Mouse (Mus musculus) ovary, postnatal 10 days (tissue): ENCODE results near the gene H2afj.
A peak's percentile ranks its signal among the peaks of the same experiment; 100 is the strongest.

Experiments
- DNase-seq: peaks from one replicate; pipeline ENCODE4 v3.0.0; 2022; ENCODE audit warnings: low spot score

H2afj gene

DNA sequence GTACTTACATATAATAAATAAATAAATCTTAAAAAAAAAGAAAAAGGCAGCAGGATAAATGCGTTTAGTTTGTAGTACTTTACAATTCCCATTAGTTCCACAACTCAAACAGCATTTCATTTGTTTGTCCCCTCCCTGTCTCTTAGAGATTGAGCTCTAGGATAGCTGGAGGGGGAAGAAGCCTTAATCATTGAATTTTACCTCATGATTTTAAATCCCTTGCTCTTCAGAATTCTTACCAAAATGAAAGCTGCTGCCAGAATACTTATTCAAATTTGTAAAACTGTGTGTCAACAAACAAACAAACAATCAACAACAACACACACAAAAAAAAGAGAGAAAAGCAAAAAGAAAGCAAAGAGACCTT is 2.7 kb upstream of the H2afj start:
- no peak for DNase-seq

DNA sequence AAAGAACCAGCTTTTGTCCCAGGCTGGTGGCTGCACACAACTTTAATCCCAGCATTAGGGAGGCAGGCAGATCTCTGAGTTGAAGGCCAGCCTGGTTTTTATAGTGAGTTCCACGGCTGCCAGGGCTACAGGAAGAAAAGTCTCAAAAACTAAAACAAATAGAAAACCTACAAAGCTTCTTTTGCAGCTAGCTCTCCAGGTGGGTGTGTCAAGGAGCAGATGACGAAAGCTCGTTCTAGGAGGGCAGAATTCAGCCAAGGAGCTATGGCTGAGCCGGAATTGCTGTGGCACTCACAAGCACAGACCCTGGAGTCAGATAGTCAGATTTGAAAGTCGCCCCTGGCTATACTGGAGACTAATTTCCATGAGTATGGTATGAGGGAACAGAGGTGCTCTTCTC is 1.2 kb upstream of the H2afj start:
- no peak for DNase-seq

DNA sequence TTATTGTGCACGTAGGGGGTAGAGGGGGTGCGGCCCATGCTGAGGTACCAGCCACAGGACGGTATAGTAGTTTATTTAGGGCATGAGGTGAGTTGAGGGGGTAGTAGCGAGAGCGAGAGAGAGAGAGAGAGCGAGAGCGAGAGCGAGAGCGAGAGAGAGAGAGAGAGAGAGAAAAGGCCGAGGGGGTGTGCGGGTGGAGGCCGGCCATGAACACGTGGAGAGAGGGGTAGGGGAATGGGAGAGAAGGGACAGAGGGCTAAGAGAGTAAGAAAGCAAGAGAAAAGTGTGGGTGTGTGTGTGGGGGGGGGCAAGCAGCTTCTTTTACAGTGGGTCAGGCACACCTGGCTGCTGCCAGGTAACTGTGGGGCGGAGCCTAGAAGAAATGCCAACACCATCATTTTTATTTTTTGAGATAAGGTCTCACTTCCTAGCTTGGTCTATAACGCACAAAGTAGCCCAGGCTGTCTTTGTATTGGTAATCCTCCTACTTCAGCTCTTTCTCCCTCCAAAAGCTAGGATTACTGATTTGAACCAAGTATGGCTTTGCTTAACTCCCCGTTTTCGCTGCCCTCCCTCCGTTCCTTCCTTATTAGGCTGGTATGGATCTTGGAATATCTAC is 540 bp upstream of the H2afj start:
- DNase-seq: no peak

DNA sequence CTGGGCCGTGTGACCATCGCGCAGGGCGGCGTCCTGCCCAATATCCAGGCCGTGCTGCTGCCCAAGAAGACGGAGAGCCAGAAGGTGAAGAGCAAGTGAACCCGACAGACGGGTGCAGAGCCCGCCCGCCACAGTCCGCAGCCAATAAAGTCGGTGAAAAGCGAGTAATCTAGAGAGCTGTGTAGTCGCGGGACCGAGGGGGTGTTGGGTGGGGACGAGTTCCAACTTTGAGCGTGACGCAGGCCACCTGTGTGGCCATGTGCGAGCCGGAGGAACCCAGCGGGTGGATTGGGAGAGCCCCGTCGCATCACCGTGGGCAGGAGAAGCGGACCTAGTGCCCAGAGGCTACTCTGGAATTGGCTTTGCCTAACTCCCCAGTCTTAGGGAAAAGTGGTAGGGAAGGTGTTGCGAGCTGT is 595 bp downstream of the H2afj start:
- DNase-seq: no peak

DNA sequence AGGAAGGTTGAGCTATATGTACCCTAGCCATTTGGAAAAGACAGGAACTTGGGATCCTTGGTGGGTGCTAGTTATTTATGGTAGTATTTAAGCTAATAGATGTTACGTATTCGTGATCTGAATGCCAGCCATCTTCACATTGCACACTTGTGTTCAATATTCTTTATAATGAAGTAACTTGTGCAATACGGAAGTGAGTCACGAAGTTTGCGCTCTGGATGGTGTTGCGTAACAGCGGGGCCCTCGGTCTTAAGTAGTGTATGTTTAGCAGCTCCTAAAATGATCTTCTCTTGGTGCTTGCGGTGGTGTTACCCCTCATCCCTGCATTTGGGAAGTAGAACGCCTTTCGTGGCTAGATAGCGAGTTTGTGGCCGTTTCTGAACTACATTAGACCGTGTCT is 1.0 kb downstream of the H2afj start:
- no peak for DNase-seq

DNA sequence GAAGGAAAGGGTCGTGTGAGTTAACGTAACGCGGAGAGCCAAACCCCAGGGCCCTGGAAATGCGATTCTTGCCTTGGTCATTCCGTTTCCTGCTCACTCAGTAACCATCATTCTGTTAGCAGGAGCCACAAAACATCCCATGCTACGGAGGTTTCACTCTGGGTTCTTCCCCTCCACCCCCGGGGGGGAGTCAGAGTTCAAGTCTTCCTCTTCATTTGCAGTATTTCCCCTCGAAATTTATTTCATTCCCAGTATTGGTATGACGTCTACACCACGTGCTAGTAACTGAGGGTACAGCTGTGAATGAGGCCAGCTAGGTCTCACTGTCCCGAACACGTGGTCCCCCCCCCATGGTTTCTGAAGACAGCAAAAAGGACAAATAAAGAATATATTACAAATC is 1.6 kb downstream of the H2afj start:
- no peak for DNase-seq

DNA sequence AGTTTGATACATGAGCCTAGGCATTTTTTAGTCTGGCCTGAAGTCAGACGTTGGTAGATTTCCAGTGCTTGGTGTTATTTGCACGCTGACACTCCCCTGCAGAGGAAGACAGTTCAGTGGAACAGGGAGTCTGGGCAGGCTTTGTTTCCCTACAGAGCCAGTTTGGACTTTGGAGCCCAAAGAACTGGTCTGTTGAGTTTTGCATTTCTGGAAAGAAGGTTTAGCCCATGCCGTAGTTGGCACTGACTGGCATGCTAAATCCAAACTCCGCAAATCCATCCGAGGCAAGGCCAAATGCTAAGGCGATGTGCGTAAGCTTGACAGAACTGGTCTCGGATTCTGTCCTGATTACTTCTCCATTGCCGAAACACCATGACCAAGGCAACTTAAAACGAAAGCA is 3.2 kb downstream of the H2afj start:
- no peak for DNase-seq

DNA sequence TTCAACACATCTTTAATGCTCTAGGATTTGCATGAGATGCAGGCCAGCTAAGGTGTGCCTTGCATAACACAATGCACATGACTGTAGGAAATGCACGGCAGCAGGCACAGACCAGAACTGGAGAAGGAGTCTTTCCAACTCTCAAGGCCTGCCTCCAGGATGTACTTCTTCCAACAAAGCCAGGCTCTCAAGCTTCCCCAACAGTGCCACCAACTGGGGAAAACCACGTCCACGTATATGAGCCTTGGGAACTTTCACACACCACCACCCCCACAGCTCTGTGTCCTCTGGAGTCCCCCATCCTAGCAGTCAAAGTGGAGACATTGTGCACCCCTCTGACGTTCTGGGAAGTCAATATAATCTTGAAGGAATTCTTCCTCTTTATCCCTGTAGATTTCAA is 5.1 kb downstream of the H2afj start:
- DNase-seq: no peak

DNA sequence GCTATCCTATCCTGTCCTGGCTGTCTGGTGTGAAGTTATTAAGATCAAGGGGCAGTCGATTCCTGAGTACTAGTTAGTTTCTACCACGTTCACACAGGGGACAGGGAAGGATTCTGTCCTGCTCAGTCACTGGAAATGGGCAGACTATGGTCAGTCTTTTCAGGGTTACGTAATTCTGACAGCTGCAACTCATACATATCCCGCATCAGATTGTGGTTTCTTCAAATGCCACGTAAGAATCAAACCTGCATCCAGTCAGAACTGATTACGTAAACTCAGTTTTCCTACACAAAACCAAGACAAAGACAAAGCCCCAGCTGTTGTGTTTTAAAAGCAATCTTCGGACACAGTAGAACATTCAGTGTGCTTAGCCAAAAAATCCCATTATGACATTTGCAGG is 7.3 kb downstream of the H2afj start:
- no peak for DNase-seq

DNA sequence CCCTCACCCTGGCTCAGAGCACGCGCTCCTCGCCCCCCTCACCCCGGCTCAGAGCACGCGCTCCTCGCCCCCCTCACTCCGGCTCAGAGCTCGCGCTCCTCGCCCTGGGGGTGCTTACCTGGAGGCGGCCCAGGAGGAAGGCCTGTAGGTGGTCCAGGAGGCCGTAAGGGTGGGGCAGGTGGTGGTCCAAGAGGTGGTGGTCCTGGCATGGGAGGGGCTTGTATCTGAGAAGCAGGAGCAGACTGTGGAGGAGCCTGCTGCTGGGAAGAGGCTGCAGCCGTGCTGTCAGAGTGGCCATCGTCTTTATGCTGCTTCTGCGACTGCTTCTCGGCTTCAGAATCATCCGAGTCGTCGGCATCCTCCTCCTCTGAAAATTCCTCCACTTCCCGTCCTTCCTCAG is 8.8 kb downstream of the H2afj start:
- no peak for DNase-seq

DNA sequence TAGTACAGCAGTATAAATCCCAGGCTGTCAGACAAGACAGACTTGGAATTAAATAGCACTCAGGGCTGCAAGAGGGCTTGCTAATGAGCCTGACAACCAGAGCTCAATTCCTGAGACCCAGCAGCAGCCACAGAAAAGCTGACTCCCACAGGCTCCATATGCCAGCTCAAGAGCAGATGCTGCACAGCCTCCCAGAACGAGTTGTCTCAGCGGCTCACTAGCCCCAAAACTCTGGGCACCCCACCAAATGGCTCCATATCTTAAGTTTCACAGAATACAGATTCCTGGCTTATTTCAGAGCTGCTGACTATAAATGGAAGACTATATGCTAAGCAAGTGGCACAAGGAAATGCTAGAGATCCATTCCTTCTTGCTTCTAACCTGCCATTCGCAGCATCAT is 9.5 kb downstream of the H2afj start:
- no peak for DNase-seq

DNA sequence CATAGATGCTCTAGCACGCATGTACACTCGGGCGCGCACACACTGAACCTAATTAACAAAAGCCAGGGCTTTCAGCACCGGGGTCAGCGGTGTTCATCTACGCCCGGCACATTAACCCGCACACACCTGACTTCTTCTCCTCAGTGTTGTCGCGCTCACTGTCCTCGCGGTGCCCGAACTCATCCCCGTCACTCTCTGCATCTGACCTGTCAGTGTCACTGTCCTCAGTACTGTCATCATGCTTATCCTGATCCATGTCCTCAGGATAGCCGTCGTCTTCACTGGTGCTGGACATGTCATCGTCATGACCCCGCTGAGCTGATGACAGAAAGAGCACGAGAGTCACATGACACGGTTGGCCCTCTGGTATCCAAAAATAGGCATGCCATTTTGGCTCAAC is 12.3 kb downstream of the H2afj start:
- DNase-seq: no peak

DNA sequence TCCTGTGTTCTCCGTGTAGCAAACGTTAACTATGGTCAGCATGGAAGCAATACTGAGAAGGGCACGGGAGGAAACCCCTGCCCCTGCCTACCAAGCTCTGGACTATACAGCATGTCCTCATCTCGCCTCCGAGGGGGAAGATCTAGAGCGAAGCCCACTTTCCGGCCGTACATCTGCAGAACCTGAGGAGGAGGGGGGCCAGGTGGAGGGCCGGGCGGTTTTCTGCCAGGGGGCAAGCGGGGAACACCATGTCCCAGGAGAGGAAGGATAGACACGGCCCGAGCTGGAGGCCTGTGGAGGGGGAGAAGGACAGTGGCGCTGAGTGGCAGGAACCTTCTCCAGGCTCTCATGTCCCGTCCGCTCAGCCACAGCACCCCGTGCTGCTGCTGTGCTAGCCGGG is 13.0 kb downstream of the H2afj start:
- no peak for DNase-seq

DNA sequence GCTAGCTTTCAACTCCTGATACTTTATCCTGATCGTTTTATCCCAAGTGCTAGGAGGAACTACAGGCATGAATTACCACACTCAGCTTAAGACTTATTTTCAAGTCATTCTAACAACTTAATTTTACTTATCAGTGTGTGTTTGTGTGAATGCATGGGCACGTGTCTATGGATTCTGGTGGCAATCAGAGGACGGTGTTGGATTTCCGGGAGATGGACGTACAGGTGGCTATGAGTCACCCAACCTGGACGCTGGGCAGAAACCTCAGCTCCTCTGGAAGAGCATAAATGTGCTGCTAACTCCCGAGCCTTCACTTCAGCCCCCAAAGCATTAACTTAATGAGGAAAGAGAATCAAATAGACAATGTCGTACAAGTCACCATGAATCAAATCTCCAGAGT is 16.9 kb downstream of the H2afj start:
- DNase-seq: no peak

DNA sequence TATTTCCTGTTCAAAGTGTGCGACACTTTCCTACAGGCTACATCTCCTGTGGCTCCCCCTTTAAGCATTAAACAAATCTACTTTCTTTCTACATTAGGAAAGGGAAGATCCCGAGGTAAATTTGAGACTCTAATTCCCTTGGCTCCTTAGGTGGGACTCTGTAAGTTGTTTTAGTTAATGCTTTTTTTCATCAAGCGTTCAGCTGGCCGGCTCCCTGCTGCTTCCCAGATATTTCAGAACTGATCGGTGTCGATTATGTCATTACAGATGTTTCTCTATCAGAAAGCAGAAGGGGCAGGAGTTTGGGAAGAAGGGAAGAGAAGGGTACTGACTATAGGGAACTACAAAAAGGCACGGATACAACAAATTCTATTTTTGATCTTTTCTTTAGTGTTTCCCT is 19.1 kb downstream of the H2afj start:
- no peak for DNase-seq

DNA sequence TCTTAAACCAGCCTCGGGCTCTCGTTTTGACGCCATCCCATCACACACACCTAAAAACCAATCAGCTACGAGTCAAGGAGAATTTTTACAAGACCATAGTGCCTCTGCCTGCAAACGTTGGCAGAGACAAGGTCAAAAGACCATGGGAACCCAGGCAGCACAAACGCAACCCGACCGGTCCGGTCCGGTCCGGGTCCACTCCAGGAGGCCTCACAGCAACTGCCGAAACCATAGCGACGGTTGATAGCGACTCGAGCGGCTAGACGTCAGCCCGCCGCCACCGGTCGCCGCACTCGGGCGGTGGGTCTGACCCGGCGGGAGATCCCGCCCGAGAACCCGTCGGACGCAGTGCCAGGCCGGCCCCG is 19.5 kb downstream of the H2afj start, which contains the start of gene BC049715:
Gene BC049715 (plus strand): TSS at position 111 of the 365 bp plus-strand sequence.
- no peak for DNase-seq

DNA sequence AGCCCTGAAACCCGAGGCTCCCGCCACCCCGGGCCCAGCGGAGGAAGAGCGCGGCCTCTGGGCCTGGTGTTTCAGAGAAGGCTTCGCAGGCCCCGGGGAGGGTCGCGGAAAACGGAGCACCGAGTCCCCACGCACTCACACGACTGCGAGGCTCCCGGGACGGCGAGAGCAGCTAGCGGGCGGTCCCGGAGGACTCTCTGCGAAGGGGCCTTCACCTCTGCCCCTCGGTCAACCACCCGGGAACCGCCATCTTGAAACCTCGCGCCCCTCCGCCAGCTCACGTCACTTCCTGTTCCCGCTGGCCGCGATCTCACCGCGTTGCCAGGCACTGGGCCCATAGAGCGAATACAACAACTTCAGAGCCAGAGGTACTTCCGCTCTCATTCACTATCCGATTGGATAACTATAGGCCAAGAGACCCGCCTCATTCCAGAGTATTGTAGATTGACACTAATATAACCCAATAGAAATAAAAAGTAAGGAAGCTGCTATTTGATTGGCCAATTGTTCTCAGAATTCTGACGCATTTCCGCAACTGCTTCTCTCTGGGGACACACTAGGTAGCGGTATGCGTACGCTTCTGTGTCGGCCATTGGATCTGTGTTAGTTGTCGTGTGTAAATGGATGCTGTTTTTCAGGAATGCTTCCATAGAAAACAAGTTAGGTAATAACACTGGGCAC is 20.0 kb downstream of the H2afj start, which contains the start of gene Wbp11:
Gene Wbp11 (minus strand): TSS at position 353 of the 681 bp plus-strand sequence.
- DNase-seq: peak; percentile 86

DNA sequence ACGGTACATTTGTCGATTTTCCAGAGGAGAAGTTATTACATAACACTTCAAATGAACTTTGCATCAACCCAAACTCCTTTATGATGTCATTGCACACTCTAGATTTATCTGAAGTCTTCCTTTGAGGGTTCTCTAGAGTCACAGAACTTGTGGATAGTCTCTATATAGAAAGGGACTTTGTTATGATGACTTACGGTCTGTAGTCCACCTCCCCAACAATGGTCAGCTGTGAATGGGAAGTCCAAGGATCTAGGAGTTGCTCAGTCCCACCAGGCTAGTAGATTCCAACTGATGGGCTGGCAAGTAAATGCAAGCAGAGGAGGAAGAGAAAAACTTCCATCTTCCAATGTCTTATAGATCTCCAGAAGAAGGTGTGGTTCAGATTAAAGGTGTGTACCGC is 20.6 kb downstream of the H2afj start:
- no peak for DNase-seq

DNA sequence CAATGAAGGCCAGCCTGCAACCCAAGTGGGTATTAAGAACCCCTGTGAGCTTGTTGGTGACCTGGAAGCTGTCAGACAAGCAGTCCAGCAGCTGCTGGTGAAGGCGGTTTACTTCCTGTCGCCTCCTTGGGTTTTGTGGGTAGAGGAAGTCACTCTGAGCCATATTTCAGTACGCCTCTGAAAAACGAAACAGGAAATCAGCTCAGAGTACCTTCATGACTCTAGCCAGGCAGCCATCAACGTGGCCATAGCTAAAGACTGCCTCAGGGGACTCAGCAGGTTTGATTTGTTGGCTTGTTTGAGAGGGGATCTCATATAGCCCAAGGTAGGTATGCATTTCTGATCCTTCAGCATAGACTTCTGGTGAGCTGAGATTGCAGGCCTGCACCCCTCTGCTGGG is 23.7 kb downstream of the H2afj start:
- no peak for DNase-seq

DNA sequence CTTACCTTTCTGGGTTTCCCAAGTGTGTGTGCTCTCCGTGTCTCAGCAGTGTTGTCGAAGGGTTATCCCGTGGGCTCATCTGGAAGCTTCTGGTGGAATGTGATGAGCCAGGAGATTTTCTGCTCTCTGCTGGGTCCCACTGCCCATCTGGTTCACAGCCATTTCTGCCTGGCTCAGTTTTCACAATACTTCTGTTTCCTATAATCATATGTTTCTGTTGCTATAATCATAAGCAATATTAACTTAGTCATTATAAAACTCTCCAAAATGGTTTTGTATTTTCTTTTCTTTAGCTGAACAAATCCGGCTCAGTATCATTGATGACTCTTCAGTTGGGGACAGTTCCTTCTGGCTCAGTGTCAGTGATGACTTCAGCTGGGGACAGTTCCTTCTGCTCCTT is 27.3 kb downstream of the H2afj start, which contains the start of gene Smco3:
Gene Smco3 (minus strand): TSS at position 101 of the 400 bp plus-strand sequence.
- no peak for DNase-seq

DNA sequence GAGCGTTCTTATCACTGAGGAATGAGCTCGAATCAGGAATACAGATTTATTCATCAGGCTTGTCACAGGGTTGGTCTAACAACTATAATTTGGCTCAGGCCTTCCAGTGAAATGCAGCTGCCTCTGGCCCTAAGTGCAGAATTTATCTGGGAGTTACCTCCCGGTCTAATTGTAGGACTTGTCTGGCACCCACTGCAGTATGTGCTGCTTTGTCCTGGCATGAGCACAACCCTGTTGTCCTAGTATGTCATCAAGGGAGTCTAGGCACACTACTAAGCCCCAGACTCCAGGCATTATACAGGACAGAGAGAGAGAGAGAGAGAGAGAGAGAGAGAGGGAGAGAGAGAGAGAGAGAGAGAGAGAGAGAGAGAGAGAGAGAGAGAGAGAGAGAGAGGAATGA is 29.3 kb downstream of the H2afj start:
- DNase-seq: no peak

DNA sequence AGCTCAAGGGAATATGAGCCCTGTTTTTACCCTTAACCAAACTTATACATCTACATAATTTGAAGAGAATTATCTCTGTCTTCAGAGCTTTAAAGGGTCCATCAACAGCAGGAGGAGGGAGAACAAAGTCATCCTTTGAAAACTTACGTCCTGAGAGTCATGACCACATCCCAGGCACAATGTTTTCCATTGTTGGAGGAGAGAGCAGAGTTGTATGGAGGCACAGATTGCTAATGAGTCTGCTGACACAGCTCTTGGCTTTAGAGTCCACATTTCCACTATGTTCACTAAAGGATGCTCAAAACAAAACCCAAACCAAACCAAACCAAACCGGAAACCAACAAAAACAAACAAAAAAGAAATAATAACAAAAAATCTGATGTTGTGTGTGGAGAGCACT is 36.9 kb downstream of the H2afj start:
- DNase-seq: no peak

DNA sequence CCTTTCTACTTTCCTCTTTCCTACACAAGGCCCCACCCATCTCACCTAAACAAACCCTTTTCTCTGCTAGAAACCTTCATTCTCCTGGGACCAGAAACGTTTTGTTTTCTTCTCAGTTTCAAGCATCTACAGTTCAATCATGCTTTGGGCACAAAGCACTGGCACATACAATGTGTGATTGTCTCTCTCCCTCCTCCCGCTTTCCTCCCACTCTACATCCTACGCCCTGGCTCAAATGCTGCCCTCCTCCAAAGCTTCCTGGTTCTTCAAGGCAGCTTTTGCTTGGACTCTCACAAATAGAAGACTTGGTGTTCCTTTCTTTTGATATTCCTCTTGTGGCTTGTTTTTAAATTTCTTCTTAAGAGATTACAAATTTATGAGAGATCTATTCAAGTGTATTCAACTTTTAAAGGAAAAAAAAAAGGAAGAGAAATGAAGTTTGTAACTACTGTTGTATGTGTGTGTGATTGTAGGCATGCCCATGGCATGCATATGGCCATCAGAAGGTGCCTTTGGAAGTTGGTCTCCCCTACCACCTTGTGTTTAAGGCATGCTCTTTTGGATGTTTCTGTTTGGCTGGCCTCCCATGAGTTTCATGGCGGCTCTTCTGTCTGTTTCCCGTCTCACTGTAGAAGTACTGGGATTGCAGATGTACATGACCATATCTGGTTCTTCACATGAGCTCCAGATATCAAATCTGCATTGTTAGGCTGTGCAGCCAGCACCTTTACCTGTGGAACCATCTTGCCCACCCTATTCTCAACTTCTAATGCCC is 37.8 kb downstream of the H2afj start:
- no peak for DNase-seq
